Mouse (Mus musculus): ENCODE measurements at regions not wholly inside any gene's neighbourhood (a gene's known extent, or its start where the extent isn't known, plus 50 kb on each side); places are given as distances from the start of the nearest gene placed in this dataset.

DNA sequence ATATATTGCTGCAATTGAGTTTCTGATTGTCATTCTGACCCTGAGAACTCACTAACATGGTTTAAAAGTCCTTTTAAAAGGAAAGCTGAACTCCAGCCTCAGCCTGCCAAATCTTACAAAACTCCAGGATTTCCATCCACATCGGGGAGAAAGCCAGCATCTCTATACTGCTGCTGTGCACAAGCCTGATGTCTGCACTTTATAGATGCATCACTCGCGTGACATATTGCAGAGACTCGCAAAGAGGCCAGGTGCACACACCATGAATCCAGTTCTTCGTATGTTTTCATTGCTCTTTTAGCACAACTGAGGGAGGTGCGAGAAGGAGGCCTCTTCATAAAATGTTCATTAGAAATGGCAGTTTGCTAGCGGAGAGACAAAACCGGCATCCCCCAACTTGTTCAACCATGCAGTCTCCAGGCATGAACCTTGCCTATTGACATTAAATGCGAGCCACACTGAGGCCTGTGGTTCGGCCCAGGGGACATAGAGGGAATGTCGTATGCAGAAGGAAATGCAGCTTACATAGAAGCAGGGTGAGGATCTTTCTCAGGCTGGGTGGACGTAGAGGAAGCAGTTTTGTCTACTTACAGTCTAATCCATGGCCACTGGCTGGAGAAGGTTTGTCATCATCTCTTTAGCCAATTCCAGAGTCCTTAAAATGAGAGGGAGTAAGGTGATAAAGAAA is 297.0 kb downstream of the Gm11361 start:
- TF ChIP-seq CTCF (IDR thresholded peaks at IDR 0.05; ENCODE audit: low read depth) (no peak), EP300 (IDR thresholded peaks at IDR 0.05; ENCODE audit: low read depth) (no peak)
